Mouse (Mus musculus) ES-Bruce4 (cell line): Measurements from ENCODE around the gene Fbxl17. TPM values are rescaled to one million over a fixed set of nuclear protein-coding genes. Genes with fewer than 3 reads are reported as not detected.

Experiments
- H3K27ac ChIP-seq: 2 replicates; pipeline ENCODE4 v1.5.1; 2012; ENCODE audit warnings: low read length, inconsistent platforms; ENCODE audit not compliant: insufficient read depth
- H3K27me3 ChIP-seq: 2 replicates; pipeline ENCODE4 v1.6.1; 2012; ENCODE audit warnings: mild to moderate bottlenecking, low read length, inconsistent platforms; ENCODE audit not compliant: control insufficient read depth, poor library complexity, insufficient read depth, severe bottlenecking
- H3K36me3 ChIP-seq: 2 replicates; pipeline ENCODE4 v1.6.1; 2012; ENCODE audit warnings: inconsistent platforms, mild to moderate bottlenecking, low read length, moderate library complexity; ENCODE audit not compliant: control insufficient read depth, poor library complexity, insufficient read depth, severe bottlenecking
- H3K4me1 ChIP-seq: one replicate; pipeline ENCODE4 v1.8.1; 2011; ENCODE audit warnings: low read length; ENCODE audit not compliant: control insufficient read depth, insufficient read depth
- H3K4me3 ChIP-seq: 2 replicates; pipeline ENCODE4 v1.5.1; 2011; ENCODE audit warnings: low read depth, mild to moderate bottlenecking, low read length
- H3K9ac ChIP-seq: 2 replicates; pipeline ENCODE4 v1.6.1; 2012; ENCODE audit warnings: low read depth, mild to moderate bottlenecking, inconsistent platforms; ENCODE audit not compliant: poor library complexity, severe bottlenecking
- H3K9me3 ChIP-seq: replicated peaks from 2 replicates; pipeline ENCODE4 v1.6.1; 2012; ENCODE audit warnings: mild to moderate bottlenecking, low read length, inconsistent platforms; ENCODE audit not compliant: control insufficient read depth, poor library complexity, insufficient read depth, severe bottlenecking
- CTCF ChIP-seq: IDR thresholded peaks from one replicate; pipeline ENCODE4 v1.8.1; 2011; ENCODE audit warnings: low read depth, low read length
- EP300 ChIP-seq: IDR thresholded peaks from 2 replicates; pipeline ENCODE4 v1.6.1; 2011; ENCODE audit warnings: low read depth, low read length; ENCODE audit not compliant: insufficient read depth
- POLR2A ChIP-seq: IDR thresholded peaks from one replicate; pipeline ENCODE4 v1.8.1; 2011; ENCODE audit warnings: low read length; ENCODE audit not compliant: insufficient read depth
- polyA plus RNA-seq: library from polyadenylated mRNA; stranded (reverse); fragments of >200 nt; gene quantifications from 2 replicates; pipeline ENCODE4 v1.2.4, GENCODE M21; 2011; ENCODE audit warnings: low read depth; ENCODE audit not compliant: missing spikeins, insufficient read depth, insufficient read length

The Fbxl17 gene
- polyA plus RNA-seq, 1 experiment = 11.7 TPM

DNA sequence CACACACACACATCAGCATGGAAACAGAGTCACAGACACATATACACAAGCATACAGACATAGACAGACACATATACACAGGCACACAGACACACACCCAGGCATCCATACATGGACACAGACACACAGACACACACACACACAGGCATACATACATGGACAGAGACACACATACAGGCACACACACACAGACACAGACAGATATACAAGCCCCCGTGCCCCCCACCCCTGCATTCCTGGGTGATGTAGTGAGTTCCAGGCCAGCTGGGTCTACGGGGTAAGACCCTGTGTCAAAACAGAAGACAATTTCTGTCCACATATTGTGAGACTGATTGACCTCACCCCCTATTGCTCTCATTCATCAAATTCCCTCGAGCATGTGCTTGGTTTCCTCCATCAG is 332.6 kb downstream of the Fbxl17 start:
- H3K36me3 ChIP-seq = no peaks in the 10 kb centered on the region
- no peaks in the 10 kb centered on the region for H3K4me1 ChIP-seq
- H3K9ac ChIP-seq = no peak overlapping the region
- H3K4me3 ChIP-seq = no peak overlapping the region
- no peaks in the 10 kb centered on the region for H3K9me3 ChIP-seq
- H3K27me3 ChIP-seq = no peaks in the 10 kb centered on the region
- TF ChIP-seq EP300 (no peak), POLR2A (no peak), CTCF (no peak)
- no peak overlapping the region for H3K27ac ChIP-seq

DNA sequence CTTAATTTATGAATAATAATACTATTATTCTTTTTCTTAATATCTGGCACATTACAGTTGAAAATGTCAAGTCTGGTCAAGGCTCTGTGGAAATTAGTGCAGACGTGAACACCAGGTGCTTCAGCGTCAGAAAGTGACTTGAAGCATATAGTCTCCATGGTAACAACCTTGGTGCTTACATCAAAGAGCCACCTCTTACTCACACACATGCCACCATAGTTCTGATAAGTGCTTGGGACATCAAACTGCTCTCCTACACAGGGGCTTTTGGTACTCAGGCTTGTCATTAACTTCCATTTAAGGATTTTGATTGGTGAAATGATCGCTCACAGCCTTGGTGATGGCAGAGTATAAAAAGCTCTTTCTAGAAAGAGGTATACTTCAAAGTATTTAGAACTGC is 333.1 kb downstream of the Fbxl17 start:
- Histone ChIP-seq H3K9me3 (no peaks in the 10 kb centered on the region), H3K4me3 (no peak overlapping the region), H3K27ac (no peak overlapping the region), H3K27me3 (no peaks in the 10 kb centered on the region), H3K9ac (no peak overlapping the region), H3K4me1 (no peaks in the 10 kb centered on the region), H3K36me3 (no peaks in the 10 kb centered on the region)
- TF ChIP-seq EP300 (no peak), POLR2A (no peak), CTCF (no peak)

DNA sequence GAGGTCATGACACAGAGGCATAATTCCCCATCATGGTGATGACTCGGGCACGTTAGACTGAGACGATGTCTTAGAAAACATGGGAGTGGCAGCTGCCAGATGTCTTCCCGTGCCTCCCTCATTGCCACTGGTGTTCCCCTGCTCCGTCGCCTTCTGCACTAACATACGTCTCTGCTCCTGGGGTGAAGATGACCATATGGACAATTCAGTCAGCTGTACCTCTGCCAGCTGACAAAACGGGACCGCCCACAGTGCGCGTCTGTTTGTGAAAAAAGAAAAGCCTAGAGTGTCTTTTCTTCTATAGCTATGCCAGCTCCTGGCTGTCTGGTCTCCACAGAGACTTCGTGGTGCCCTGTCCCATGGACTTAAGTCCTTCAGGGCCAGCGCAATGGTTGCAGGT is 334.0 kb downstream of the Fbxl17 start:
- Histone ChIP-seq H3K27me3 (no peaks in the 10 kb centered on the region), H3K9me3 (no peaks in the 10 kb centered on the region), H3K27ac (no peak overlapping the region), H3K4me1 (no peaks in the 10 kb centered on the region), H3K4me3 (no peak overlapping the region), H3K36me3 (no peaks in the 10 kb centered on the region), H3K9ac (no peak overlapping the region)
- TF ChIP-seq EP300 (no peak), CTCF (no peak), POLR2A (no peak)

DNA sequence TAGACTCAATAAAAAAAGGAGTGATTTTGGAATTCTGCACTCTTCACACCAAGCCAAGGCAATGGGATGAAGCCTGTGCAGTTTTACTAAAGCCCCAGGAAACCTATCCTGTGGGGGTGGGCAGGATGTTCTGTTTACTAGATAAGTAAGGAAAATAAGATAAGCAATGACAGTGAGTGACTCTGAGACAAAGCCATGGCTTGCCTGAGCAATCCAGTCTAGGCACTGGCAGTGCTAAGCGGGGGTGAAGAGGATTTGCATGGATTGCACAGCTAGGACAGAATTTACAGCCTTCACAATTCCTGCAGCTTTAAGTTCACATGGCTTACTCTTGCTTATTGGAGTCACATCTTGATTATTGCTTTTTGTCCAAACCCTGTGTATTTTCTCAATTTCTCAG is 335.5 kb downstream of the Fbxl17 start:
- H3K36me3 ChIP-seq = no peaks in the 10 kb centered on the region
- no peaks in the 10 kb centered on the region for H3K27me3 ChIP-seq
- no peak overlapping the region for H3K4me3 ChIP-seq
- no peak overlapping the region for H3K27ac ChIP-seq
- H3K4me1 ChIP-seq = no peaks in the 10 kb centered on the region
- H3K9me3 ChIP-seq = no peaks in the 10 kb centered on the region
- no peak overlapping the region for H3K9ac ChIP-seq
- TF ChIP-seq EP300 (no peak), POLR2A (no peak), CTCF (no peak)

DNA sequence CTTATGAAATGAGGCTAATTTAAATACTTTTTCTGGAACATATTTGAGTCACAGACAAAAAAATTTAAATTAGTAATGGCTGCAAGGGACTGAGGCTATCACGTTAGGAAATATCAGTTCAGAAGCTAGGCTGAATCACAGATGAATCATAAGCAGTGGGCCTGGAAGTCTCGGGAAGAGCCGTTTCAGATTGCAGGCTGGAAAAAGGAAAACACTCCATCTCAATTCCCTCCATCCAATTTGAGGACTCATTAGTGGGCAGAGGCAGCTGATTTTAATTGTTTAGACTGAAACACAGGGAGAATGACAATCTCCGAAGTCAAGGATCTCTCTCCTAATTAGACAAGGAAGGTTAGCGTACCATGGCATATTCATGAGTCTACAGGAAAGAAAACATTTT is 337.9 kb downstream of the Fbxl17 start:
- H3K4me1 ChIP-seq = no peaks in the 10 kb centered on the region
- TF ChIP-seq CTCF = no peak
- no peak for TF ChIP-seq POLR2A
- no peak for TF ChIP-seq EP300

DNA sequence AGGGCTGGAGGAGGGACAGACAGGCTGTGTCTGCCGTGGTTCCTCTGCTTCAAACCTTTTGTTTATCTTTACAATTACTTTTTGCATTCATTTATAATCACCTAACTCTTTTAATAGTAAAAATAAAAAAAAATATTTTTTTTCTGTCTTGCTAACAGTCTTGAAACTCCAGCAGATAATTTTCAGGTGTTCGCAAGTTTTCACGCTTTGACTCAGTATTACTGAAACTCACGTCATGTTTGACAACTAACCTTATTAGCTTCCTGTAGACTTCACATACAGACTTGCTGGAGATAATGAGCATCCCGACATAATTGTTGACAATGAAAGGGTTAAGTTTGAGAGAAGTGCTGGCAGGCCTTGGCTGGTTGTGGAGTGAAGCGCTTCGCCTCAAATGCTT is 340.6 kb downstream of the Fbxl17 start:
- no peaks in the 10 kb centered on the region for H3K27me3 ChIP-seq
- no peaks in the 10 kb centered on the region for H3K9me3 ChIP-seq
- no peak overlapping the region for H3K27ac ChIP-seq
- no peaks in the 10 kb centered on the region for H3K4me1 ChIP-seq
- no peaks in the 10 kb centered on the region for H3K36me3 ChIP-seq
- H3K9ac ChIP-seq = no peak overlapping the region
- no peak for TF ChIP-seq EP300
- TF ChIP-seq POLR2A = no peak
- TF ChIP-seq CTCF = no peak
- H3K4me3 ChIP-seq = no peak overlapping the region

More for the DNA sequence above, 337.9 kb downstream of the Fbxl17 start:
- Histone ChIP-seq H3K4me3 (no peak overlapping the region), H3K36me3 (no peaks in the 10 kb centered on the region), H3K27ac (no peak overlapping the region), H3K9me3 (no peaks in the 10 kb centered on the region), H3K9ac (no peak overlapping the region), H3K27me3 (no peaks in the 10 kb centered on the region)
